Mouse (Mus musculus) C2C12 (cell line): ENCODE measurements at regions not wholly inside any gene's neighbourhood (a gene's known extent, or its start where the extent isn't known, plus 50 kb on each side); places are given as distances from the start of the nearest gene placed in this dataset.

Experiments
- H3K27me3 ChIP-seq: one replicate; pipeline ENCODE4 v1.6.1; 2011; ENCODE audit not compliant: control insufficient read depth, insufficient read depth, insufficient read length
- H3K36me3 ChIP-seq: one replicate; pipeline ENCODE4 v1.6.1; 2011; ENCODE audit not compliant: control insufficient read depth, insufficient read depth
- H3K4me3 ChIP-seq: one replicate; pipeline ENCODE4 v1.5.1; 2011; ENCODE audit warnings: mild to moderate bottlenecking, control low read depth; ENCODE audit not compliant: poor library complexity, insufficient read depth, severe bottlenecking
- H3K79me2 ChIP-seq: one replicate; pipeline ENCODE4 v1.6.1; 2011; ENCODE audit not compliant: control insufficient read depth, insufficient read depth
- H3K79me3 ChIP-seq: one replicate; pipeline ENCODE4 v1.6.1; 2011; ENCODE audit warnings: low read depth, control low read depth
- H3ac ChIP-seq: one replicate; pipeline ENCODE3; 2011; ENCODE audit warnings: low read depth; ENCODE audit not compliant: control insufficient read depth, insufficient read length
- CEBPB ChIP-seq: IDR thresholded peaks from one replicate; pipeline ENCODE4 v1.6.1; 2011; ENCODE audit warnings: low read depth, mild to moderate bottlenecking, control low read depth, moderate library complexity
- CTCF ChIP-seq: IDR thresholded peaks from one replicate; pipeline ENCODE4 v1.5.1; 2011; ENCODE audit not compliant: control insufficient read depth, insufficient read depth, insufficient read length
- FOSL1 ChIP-seq: IDR thresholded peaks from one replicate; pipeline ENCODE4 v1.8.0; 2011; ENCODE audit warnings: mild to moderate bottlenecking, low read length; ENCODE audit not compliant: poor library complexity, insufficient read depth, severe bottlenecking
- MAX ChIP-seq: IDR thresholded peaks from one replicate; pipeline ENCODE4 v1.6.1; 2011; ENCODE audit warnings: mild to moderate bottlenecking, control low read depth
- MYOD1 ChIP-seq: IDR thresholded peaks from one replicate; pipeline ENCODE4 v1.6.1; 2011; ENCODE audit warnings: low read depth; ENCODE audit not compliant: control insufficient read depth, insufficient read length
- MYOG ChIP-seq: IDR thresholded peaks from one replicate; pipeline ENCODE4 v1.6.1; 2011; ENCODE audit not compliant: control insufficient read depth, insufficient read length; ENCODE audit errors: extremely low read depth
- USF1 ChIP-seq: IDR thresholded peaks from one replicate; pipeline ENCODE4 v1.6.1; 2011; ENCODE audit warnings: low read depth, mild to moderate bottlenecking, control low read depth, moderate library complexity

GRCm38 (mm10) chr7:75063816-75064215, 245.2 kb downstream of the Sv2b start:
- TF ChIP-seq USF1 (no peak), CEBPB (no peak), CTCF (no peak), MYOG (no peak), MYOD1 (no peak), MAX (no peak), FOSL1 (no peak)
- no peak overlapping the region for H3ac ChIP-seq
- H3K36me3 ChIP-seq = no peaks in the 10 kb centered on the region

GRCm38 (mm10) chr7:75050231-75050630, 258.8 kb downstream of the Sv2b start:
- Histone ChIP-seq H3K27me3 (no peaks in the 10 kb centered on the region), H3K36me3 (no peaks in the 10 kb centered on the region), H3K79me3 (no peaks in the 10 kb centered on the region), H3K4me3 (no peak overlapping the region), H3K79me2 (no peaks in the 10 kb centered on the region), H3ac (no peak overlapping the region)
- TF ChIP-seq MYOG (no peak), FOSL1 (no peak), CTCF (no peak), MAX (no peak), USF1 (no peak), MYOD1 (no peak)

More at GRCm38 (mm10) chr7:75063816-75064215, 245.2 kb downstream of the Sv2b start:
- no peaks in the 10 kb centered on the region for H3K27me3 ChIP-seq
- no peak overlapping the region for H3K4me3 ChIP-seq
- no peaks in the 10 kb centered on the region for H3K79me2 ChIP-seq
- no peaks in the 10 kb centered on the region for H3K79me3 ChIP-seq

- H3K36me3 ChIP-seq = no peaks in the 10 kb centered on the region
- H3K27me3 ChIP-seq = no peaks in the 10 kb centered on the region
- no peak overlapping the region for H3K4me3 ChIP-seq
- H3K79me3 ChIP-seq = no peaks in the 10 kb centered on the region
- H3K79me2 ChIP-seq = no peaks in the 10 kb centered on the region
- H3ac ChIP-seq = no peak overlapping the region
- TF ChIP-seq FOSL1 (no peak), USF1 (no peak), MYOD1 (no peak), CEBPB (no peak), MAX (no peak)
Observed at GRCm38 (mm10) chr7:75049751-75050150, 259.3 kb downstream of the Sv2b start.

- TF ChIP-seq MYOD1 (no peak), FOSL1 (no peak), USF1 (no peak), CEBPB (no peak), CTCF (no peak), MAX (no peak), MYOG (no peak)
- H3K36me3 ChIP-seq = no peaks in the 10 kb centered on the region
- H3K79me2 ChIP-seq = no peaks in the 10 kb centered on the region
- H3K4me3 ChIP-seq = no peak overlapping the region
- H3K79me3 ChIP-seq = no peaks in the 10 kb centered on the region
- H3K27me3 ChIP-seq = no peaks in the 10 kb centered on the region
- no peak overlapping the region for H3ac ChIP-seq
Observed at GRCm38 (mm10) chr7:75048822-75049221, 260.2 kb downstream of the Sv2b start.

GRCm38 (mm10) chr7:75047827-75048226, 261.2 kb downstream of the Sv2b start:
- Histone ChIP-seq H3ac (no peak overlapping the region), H3K36me3 (no peaks in the 10 kb centered on the region), H3K27me3 (no peaks in the 10 kb centered on the region), H3K4me3 (no peak overlapping the region), H3K79me2 (no peaks in the 10 kb centered on the region), H3K79me3 (no peaks in the 10 kb centered on the region)
- TF ChIP-seq USF1 = no peak
- no peak for TF ChIP-seq MYOG
- TF ChIP-seq CTCF = no peak
- TF ChIP-seq MYOD1 = no peak

GRCm38 (mm10) chr7:75040871-75041270, 268.2 kb downstream of the Sv2b start:
- H3ac ChIP-seq = no peak overlapping the region
- H3K36me3 ChIP-seq = no peaks in the 10 kb centered on the region
- no peak for TF ChIP-seq MYOD1
- TF ChIP-seq USF1 = no peak
- H3K79me3 ChIP-seq = no peaks in the 10 kb centered on the region
- H3K4me3 ChIP-seq = no peak overlapping the region
- H3K27me3 ChIP-seq = no peaks in the 10 kb centered on the region
- no peaks in the 10 kb centered on the region for H3K79me2 ChIP-seq
